Mouse (Mus musculus) lung, adult 2 months (tissue): ENCODE data around the gene Armh1. TPM values are rescaled to one million over a fixed set of nuclear protein-coding genes. Genes with fewer than 3 reads are reported as not detected.

Source experiments
- DNase-seq: peaks from one replicate; pipeline ENCODE4 v3.0.0; 2022
- H3K4me1 ChIP-seq: fragments of 200-500 bp; 2 replicates; pipeline ENCODE4 v1.6.1; 2011; ENCODE audit warnings: low read length; ENCODE audit not compliant: control insufficient read depth, insufficient read depth
- H3K4me3 ChIP-seq: fragments of 200-500 bp; replicated peaks from 2 replicates; pipeline ENCODE3; 2011; ENCODE audit warnings: low read depth, mild to moderate bottlenecking, control low read depth, low read length; ENCODE audit errors: extremely low read depth
- CTCF ChIP-seq: fragments of 200-500 bp; IDR thresholded peaks from 2 replicates; pipeline ENCODE4 v1.5.1; 2011; ENCODE audit warnings: mild to moderate bottlenecking, low read length, control low read depth; ENCODE audit not compliant: insufficient read depth
- POLR2A ChIP-seq: fragments of 200-500 bp; IDR thresholded peaks from 2 replicates; pipeline ENCODE4 v1.6.1; 2011; ENCODE audit warnings: low read depth, mild to moderate bottlenecking, control low read depth, low read length, borderline replicate concordance; ENCODE audit errors: extremely low read depth
- WGBS: fragments of 180-500 bp; shearing (Covaris S2); methylation state at CpG from one replicate; pipeline ENCODE4 v1.1.7; 2018; 5-methylcytosine and 5-hydroxymethylcytosine counted together
- polyA plus RNA-seq: library from polyadenylated mRNA; depleted of rRNA; stranded (reverse); fragments of >200 nt; gene quantifications from 2 replicates; pipeline ENCODE4 v1.2.3, GENCODE M21; 2012; rRNA removed

The Armh1 gene
- polyA plus RNA-seq = 4.2 and 5.2 TPM in 2 replicates

GRCm38 (mm10) chr4:117251801-117252316 is at the start of gene Armh1, which contains the start of gene Tmem53:
Gene Armh1, minus strand, starts transcription at chr4:117252125.
Gene Tmem53, plus strand, starts transcription at chr4:117251951.
- WGBS = 1% methylated on average over 43 of the region's 43 CpGs
- TF ChIP-seq CTCF = no peak
- peak; percentile 59; the same call in 1 of the 2 replicates for TF ChIP-seq POLR2A
- H3K4me3 ChIP-seq = peak within 1 kb of the TSS; percentile 95
- DNase-seq = peak; percentile 86
- peaks cover 5% of the 10 kb centered on the region; the same call in 1 of the 2 replicates for H3K4me1 ChIP-seq

- H3K4me3 ChIP-seq = no peak overlapping the region
- H3K4me1 ChIP-seq = no peaks in the 10 kb centered on the region
- WGBS = 78% methylated on average over 10 of the region's 10 CpGs
- no peak for TF ChIP-seq CTCF
- no peak for TF ChIP-seq POLR2A
- no peak for DNase-seq
Observed at GRCm38 (mm10) chr4:117299921-117300320, 48.0 kb upstream of the Armh1 start.

- 72% methylated on average over 9 of the region's 9 CpGs for WGBS
- TF ChIP-seq CTCF = no peak
- Histone ChIP-seq H3K4me1 (no peaks in the 10 kb centered on the region), H3K4me3 (no peak overlapping the region)
- DNase-seq = no peak
Observed at GRCm38 (mm10) chr4:117297819-117298218, 45.9 kb upstream of the Armh1 start.

- H3K4me3 ChIP-seq = no peak overlapping the region
- TF ChIP-seq CTCF (no peak), POLR2A (no peak)
- no peak for DNase-seq
- WGBS = 71% methylated on average over 19 of the region's 19 CpGs
- no peaks in the 10 kb centered on the region for H3K4me1 ChIP-seq
Observed at GRCm38 (mm10) chr4:117296849-117297593, 45.1 kb upstream of the Armh1 start.

GRCm38 (mm10) chr4:117291696-117292095 is 39.8 kb upstream of the Armh1 start:
- no peak overlapping the region for H3K4me3 ChIP-seq
- 63% methylated on average over 2 of the region's 2 CpGs for WGBS
- no peak for TF ChIP-seq CTCF
- TF ChIP-seq POLR2A = no peak
- DNase-seq = no peak
- peaks cover 5% of the 10 kb centered on the region; the same call in 1 of the 2 replicates for H3K4me1 ChIP-seq

DNA sequence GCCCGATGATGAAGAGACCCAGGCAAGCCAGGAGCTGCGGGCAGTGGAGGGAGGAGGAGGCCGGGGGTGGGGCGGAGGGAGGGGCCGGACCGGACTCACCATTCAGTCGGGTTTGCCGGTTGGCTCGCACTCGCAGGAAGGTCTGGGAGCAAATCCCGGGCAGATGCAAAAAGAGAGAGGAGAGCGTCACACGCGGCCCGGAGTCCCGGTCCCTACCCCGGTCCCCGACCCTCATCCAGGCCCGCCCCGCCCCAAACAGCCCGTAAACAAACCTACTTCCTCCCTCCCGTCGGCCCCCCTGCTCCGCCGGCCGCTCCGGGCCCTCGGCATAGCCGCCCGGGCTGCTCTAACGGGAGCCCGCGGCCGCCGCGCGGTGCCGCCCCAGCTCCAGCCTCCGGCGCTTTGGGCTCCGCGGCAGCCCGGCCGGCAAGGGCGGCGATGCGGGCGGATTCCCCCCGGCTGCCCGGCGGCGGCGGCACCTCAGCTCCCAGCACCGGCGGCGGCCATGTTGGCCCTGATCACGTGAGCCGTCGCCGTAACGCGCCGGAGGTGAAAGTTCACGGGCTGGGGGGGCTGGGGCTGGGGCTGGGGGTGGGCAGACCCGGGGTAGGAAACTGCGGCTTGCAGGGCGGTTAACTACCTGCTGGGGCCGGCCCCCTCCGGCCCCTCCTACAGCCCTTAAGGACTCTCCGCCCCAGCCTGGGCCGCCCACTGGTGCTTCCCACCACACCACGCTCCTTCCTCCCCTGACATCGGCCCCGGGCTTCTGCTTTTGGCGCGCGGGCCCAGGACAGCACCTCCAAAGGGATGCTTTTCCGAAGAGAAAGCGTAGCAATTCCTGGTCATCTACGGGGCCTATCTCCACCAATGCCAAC is 37.2 kb upstream of the Armh1 start:
- Histone ChIP-seq H3K4me3 (peak overlapping the region; percentile 83), H3K4me1 (peaks cover 5% of the 10 kb centered on the region; the same call in 1 of the 2 replicates)
- under 1% methylated on average over 80 of the region's 80 CpGs for WGBS
- TF ChIP-seq POLR2A (peak; percentile 72; the same call in 1 of the 2 replicates), CTCF (no peak)
- DNase-seq = peak; percentile 83

GRCm38 (mm10) chr4:117288277-117288926 is 36.5 kb upstream of the Armh1 start:
- peak overlapping the region; percentile 76 for H3K4me3 ChIP-seq
- DNase-seq = no peak
- 26% methylated on average over 25 of the region's 25 CpGs for WGBS
- H3K4me1 ChIP-seq = peaks cover 5% of the 10 kb centered on the region; the same call in 1 of the 2 replicates
- TF ChIP-seq CTCF (no peak), POLR2A (no peak)

DNA sequence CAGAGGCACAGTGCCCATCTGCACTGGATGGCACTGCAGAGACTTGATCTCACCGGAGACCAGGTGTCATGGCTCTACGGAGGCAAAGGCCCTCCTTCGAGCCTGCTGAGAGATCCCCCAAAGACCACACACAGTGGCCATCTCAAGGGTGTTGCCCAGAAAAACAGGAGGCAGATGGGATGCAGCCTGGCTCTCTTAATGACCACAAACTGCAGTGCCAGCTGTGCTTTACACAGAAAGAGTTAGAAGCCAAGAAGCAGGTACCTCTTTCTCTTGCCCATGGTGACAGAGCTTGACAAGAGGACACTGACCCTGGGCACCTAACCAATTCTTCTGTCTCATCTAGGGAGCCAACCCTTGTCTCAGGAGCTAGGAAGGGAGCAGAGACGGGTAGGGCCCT is 32.4 kb upstream of the Armh1 start:
- 58% methylated on average over 4 of the region's 4 CpGs for WGBS
- Histone ChIP-seq H3K4me3 (no peak overlapping the region), H3K4me1 (peaks cover 3% of the 10 kb centered on the region; the same call in 1 of the 2 replicates)
- DNase-seq = no peak
- TF ChIP-seq POLR2A (no peak), CTCF (no peak)
